Mouse (Mus musculus) limb, embryonic 12.5 days (tissue): Measurements from ENCODE around the gene Tlx1. TPM values are rescaled to one million over a fixed set of nuclear protein-coding genes. Genes with fewer than 3 reads are reported as not detected.

ENCODE experiments used
- ATAC-seq: fragments of 200-750 bp; cut with Nextera tagmentation; 2 replicates; pipeline ENCODE4 v1.8.0; 2017; ENCODE audit warnings: low read depth, moderate TSS enrichment; ENCODE audit not compliant: insufficient number of reproducible peaks, insufficient read depth, low FRiP score, low TSS enrichment
- H3K27ac ChIP-seq: fragments of 300-500 bp; sonication (generic); 2 replicates; pipeline ENCODE4 v1.5.1; 2016; ENCODE audit warnings: mild to moderate bottlenecking, moderate library complexity
- H3K27me3 ChIP-seq: fragments of 300-500 bp; sonication (generic); 2 replicates; pipeline ENCODE4 v1.6.1; 2016; ENCODE audit warnings: mild to moderate bottlenecking, moderate library complexity
- H3K36me3 ChIP-seq: fragments of 300-500 bp; sonication (generic); 2 replicates; pipeline ENCODE4 v1.6.1; 2016; ENCODE audit warnings: mild to moderate bottlenecking, moderate library complexity
- H3K4me1 ChIP-seq: fragments of 300-500 bp; sonication (generic); replicated peaks from 2 replicates; pipeline ENCODE4 v1.6.1; 2016
- H3K4me2 ChIP-seq: fragments of 300-500 bp; sonication (generic); 2 replicates; pipeline ENCODE4 v1.6.1; 2016; ENCODE audit warnings: mild to moderate bottlenecking, moderate library complexity
- H3K4me3 ChIP-seq: fragments of 300-500 bp; sonication (generic); replicated peaks from 2 replicates; pipeline ENCODE4 v1.5.1; 2016; ENCODE audit warnings: mild to moderate bottlenecking
- H3K9ac ChIP-seq: fragments of 300-500 bp; sonication (generic); replicated peaks from 2 replicates; pipeline ENCODE4 v1.6.1; 2016; ENCODE audit warnings: mild to moderate bottlenecking, moderate library complexity
- H3K9me3 ChIP-seq: fragments of 300-500 bp; sonication (generic); 2 replicates; pipeline ENCODE4 v1.6.1; 2016; ENCODE audit warnings: mild to moderate bottlenecking, moderate library complexity
- WGBS: fragments of 180-500 bp; shearing (Covaris S2); methylation state at CpG from one replicate; pipeline ENCODE4 v1.1.7; 2016; 5-methylcytosine and 5-hydroxymethylcytosine counted together
- polyA plus RNA-seq: library from polyadenylated mRNA; unstranded; fragments of >200 nt; fragmentation: Nextera tagmentation; extraction: Ambion mirVana; gene quantifications from 2 replicates; pipeline ENCODE4 v1.2.1, GENCODE M21; 2016

Tlx1 gene
- polyA plus RNA-seq, 1 experiment from 2014 or later, result 0.39 TPM

- H3K27ac ChIP-seq, result no peak overlapping the region
- no peak for ATAC-seq
These were observed 44.2 kb downstream of the Tlx1 start for GRCm38 (mm10) chr19:45194651-45195050.

GRCm38 (mm10) chr19:45196967-45197366, 46.5 kb downstream of the Tlx1 start:
- 87% methylated on average over 8 of the region's 8 CpGs for WGBS
- H3K4me1 ChIP-seq, result no peaks in the 10 kb centered on the region
- no peak overlapping the region for H3K27ac ChIP-seq
- H3K9me3 ChIP-seq, result peaks cover 20% of the 10 kb centered on the region
- no peak overlapping the region for H3K9ac ChIP-seq
- H3K27me3 ChIP-seq, result peaks cover 3% of the 10 kb centered on the region; the same call in 1 of the 2 replicates
- no peaks in the 10 kb centered on the region for H3K36me3 ChIP-seq
- no peak for ATAC-seq
- no peak overlapping the region for H3K4me2 ChIP-seq
- no peak overlapping the region for H3K4me3 ChIP-seq

More at GRCm38 (mm10) chr19:45194651-45195050, 44.2 kb downstream of the Tlx1 start:
- Histone ChIP-seq H3K9me3 (peaks cover 20% of the 10 kb centered on the region), H3K27me3 (peaks cover 3% of the 10 kb centered on the region; the same call in 1 of the 2 replicates), H3K9ac (no peak overlapping the region), H3K36me3 (no peaks in the 10 kb centered on the region), H3K4me3 (no peak overlapping the region), H3K4me1 (no peaks in the 10 kb centered on the region), H3K4me2 (no peak overlapping the region)
- 52% methylated on average over 4 of the region's 4 CpGs for WGBS

- peaks cover 12% of the 10 kb centered on the region; the same call in 1 of the 2 replicates for H3K9me3 ChIP-seq
- no peak overlapping the region for H3K4me2 ChIP-seq
- H3K4me3 ChIP-seq, result no peak overlapping the region
- H3K27ac ChIP-seq, result no peak overlapping the region
- ATAC-seq, result no peak
- H3K27me3 ChIP-seq, result peaks cover 45% of the 10 kb centered on the region
- no peak overlapping the region for H3K9ac ChIP-seq
- peaks cover 8% of the 10 kb centered on the region; the same call in 1 of the 2 replicates for H3K4me1 ChIP-seq
- WGBS, result 70% methylated on average over 3 of the region's 3 CpGs
- no peaks in the 10 kb centered on the region for H3K36me3 ChIP-seq
These were observed 55.0 kb downstream of the Tlx1 start for GRCm38 (mm10) chr19:45205311-45206105.

Other genes starting within 250 kb of the Tlx1 start
- 49.7 and 53.2 TPM in 2 replicates for gene Slf2, start 219.5 kb upstream of the Tlx1 start, polyA plus RNA-seq
- 6.5 and 6.9 TPM in 2 replicates for gene Sema4g, start 161.6 kb upstream of the Tlx1 start, polyA plus RNA-seq
- 27.8 and 27.9 TPM in 2 replicates for gene Twnk, start 145.0 kb upstream of the Tlx1 start, polyA plus RNA-seq
- 77.5 and 78.5 TPM in 2 replicates for gene Mrpl43, start 144.2 kb upstream of the Tlx1 start, polyA plus RNA-seq
- 105 TPM in 2 replicates for gene Lzts2, start 136.3 kb upstream of the Tlx1 start, polyA plus RNA-seq
- 0.20 and 0.56 TPM in 2 replicates for gene Pdzd7, start 105.0 kb upstream of the Tlx1 start, polyA plus RNA-seq
- gene Sfxn3, start 103.2 kb upstream of the Tlx1 start, polyA plus RNA-seq, result 18.3 and 19.2 TPM in 2 replicates
- 3.3 and 4.1 TPM in 2 replicates for gene Kazald1, start 75.4 kb upstream of the Tlx1 start, polyA plus RNA-seq
- 2.8 and 3.1 TPM in 2 replicates for gene Lbx1, start 85.1 kb downstream of the Tlx1 start, polyA plus RNA-seq
- gene Btrc, start 213.1 kb downstream of the Tlx1 start, polyA plus RNA-seq, result 55.7 and 56.9 TPM in 2 replicates